Mouse (Mus musculus) 3134 (cell line): ENCODE results near the gene Gm3468.
"Not testable (repeated sequence)": the region's sequence is repeated elsewhere in the genome, so short reads cannot be mapped to it uniquely, and the experiment has no call there.

Source experiments
- DNase-seq: peaks from one replicate; pipeline ENCODE4 v3.0.0-alpha.2; 2011; ENCODE audit warnings: low spot score; ENCODE audit not compliant: insufficient read length; ENCODE audit errors: extremely low read depth

The Gm3468 gene

DNA sequence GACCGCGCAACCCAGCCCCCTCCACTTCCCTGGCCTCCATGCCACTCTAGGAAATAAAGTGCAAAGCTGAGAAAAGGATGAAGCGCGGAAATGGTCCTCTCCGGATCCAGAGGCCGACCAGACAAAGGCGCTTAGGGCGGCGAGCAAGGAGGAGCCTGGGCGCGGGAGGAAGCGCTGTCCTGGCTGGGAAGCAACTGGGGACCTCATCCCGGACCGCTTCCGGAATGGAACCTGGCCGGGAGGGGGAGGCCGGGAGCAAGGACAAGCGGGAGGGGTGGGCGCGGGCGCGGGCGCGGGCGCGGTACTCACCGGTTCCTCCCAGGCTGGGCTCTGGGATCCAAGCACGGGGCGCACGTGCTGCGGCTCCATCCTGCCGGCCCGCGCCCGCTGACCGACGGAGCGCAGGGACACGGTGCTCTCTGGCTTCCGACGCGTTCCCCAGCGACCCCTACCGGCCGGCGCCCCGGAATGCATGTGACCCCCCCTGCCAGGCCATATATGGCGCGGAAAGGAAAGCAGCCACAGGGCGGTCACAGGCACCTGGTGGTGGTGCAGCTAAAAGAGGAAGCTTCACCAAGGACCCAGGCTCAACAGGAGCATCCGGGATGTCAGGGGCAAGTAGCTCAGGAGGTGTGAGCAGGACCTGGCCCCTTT lies at the start of gene Gm3468:
Gm3468 (minus strand) TSS at position 394 of the 654 bp plus-strand sequence.
- peak; percentile 67 for DNase-seq

GRCm38 (mm10) chr14:6125707-6126106 lies 17.2 kb upstream of the Gm3468 start, which contains the start of gene Gm3476:
Gene Gm3476 (minus strand): TSS chr14:6125807.
- DNase-seq = not testable (repeated sequence)

DNA sequence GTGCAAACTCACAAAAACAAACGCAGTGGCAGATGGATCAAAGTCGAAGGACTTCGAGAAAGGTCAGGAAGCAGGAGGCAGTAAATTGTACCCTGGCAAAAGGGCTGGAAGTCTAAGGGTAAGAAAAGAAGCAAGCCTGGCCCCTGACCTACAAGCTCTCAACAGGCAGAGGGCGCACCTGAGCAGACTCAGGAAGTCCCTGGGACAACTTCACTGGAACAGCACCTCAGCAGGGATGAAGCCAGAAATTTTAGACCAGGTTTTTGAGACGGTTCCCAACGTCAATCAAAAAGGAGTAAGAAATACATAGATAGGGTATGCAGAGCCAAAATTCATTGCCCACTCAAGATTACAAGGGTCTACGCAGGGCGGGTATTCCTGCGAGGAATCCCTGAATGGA lies 965 bp downstream of the Gm3468 start:
- peak; percentile 10 for DNase-seq

DNA sequence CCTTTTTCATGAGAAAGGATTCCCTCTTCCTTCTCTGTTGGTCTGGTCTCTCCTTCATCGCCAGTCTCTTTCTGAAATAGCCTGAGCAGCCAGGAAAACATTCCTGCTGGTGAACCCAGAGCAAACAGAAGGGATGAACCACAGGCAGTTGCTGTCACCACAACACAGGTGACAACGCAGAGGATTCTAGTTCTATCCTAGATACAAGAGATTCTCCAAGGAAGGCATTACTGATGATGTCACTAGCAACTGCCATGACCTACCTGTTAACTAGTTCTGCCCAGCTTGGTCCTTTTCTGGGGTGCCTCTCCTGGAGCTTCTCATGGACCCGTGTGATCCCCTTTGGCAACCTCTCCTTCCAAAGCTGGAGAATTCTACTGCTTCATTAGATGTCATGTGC lies 14.6 kb downstream of the Gm3468 start, which contains the start of gene Gm8206:
Gm8206 (minus strand) TSS at position 101 of the 400 bp plus-strand sequence.
- not testable (repeated sequence) for DNase-seq

- DNase-seq = not testable (repeated sequence)
Measured at GRCm38 (mm10) chr14:6058167-6058566, 50.3 kb downstream of the Gm3468 start, which contains the start of gene Gm6337. Gene Gm6337 (minus strand): TSS chr14:6058267.
